Mouse (Mus musculus): ENCODE measurements around the gene Olfr130. TPM values are rescaled to one million over a fixed set of nuclear protein-coding genes. Genes with fewer than 3 reads are reported as not detected.

Gene Olfr130
- not detected for polyA plus RNA-seq (2017; shearing (Covaris generic))

GRCm38 (mm10) chr17:38063621-38064020, at the start of gene Olfr130:
Gene Olfr130, plus strand, starts transcription at chr17:38063921.

DNA sequence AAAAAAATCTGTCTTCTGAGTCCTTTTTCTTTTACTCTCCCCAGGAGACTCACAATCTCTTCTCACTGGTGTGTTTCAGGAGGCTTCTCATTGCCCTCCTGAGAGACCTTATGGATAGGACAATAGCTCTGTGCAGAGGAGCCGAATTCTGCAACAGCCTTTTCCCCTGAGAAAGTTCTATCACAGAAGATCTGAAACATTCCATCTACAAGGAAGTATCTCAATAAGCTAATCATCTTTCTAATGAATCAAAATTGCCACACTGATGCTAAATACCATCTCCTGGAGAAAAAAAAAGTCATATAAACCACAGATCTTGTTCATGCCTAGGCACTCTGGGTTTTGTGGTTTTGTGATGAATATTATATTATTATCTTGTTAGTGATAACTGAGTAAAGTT, 3.7 kb upstream of the Olfr130 start, which contains the start of gene Olfr129:
Gene Olfr129 (minus strand): TSS at position 101 of the 400 bp plus-strand sequence.

DNA sequence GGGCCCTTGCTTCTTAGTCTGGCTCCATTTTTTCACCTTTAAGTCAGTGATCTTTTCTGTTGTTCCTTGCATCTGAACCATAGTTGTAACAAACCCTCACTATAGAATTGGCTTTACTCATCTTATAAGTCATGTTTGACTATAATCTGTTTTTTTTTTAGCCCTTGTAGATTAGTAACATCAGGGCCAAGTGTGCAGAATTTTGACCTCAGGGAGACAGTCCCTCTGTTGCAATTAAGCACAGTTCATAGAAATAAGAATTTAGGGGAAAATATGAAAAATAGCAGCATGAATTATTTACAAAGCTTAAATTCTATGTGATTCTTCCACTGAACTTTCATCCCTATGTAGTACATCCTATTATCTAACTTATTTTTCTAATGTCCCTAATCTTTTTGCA, 24.9 kb downstream of the Olfr130 start, which contains the start of gene Olfr131:
Gene Olfr131 (minus strand): TSS at position 101 of the 400 bp plus-strand sequence.

Other genes with a start within 250 kb of the Olfr130 start
- gene Olfr125, start 231.0 kb upstream of the Olfr130 start, polyA plus RNA-seq (2017; shearing (Covaris generic)) = not detected
- 0.20 TPM for gene Olfr126, start 216.4 kb upstream of the Olfr130 start, polyA plus RNA-seq (2017; shearing (Covaris generic))
- 0.11 TPM for gene Olfr127, start 163.5 kb upstream of the Olfr130 start, polyA plus RNA-seq (2017; shearing (Covaris generic))
- not detected for gene Olfr128, start 143.4 kb upstream of the Olfr130 start, polyA plus RNA-seq (2017; shearing (Covaris generic))
- gene Olfr761, start 110.8 kb upstream of the Olfr130 start, polyA plus RNA-seq (2017; shearing (Covaris generic)) = not detected
- gene Olfr129, start 3.8 kb upstream of the Olfr130 start, polyA plus RNA-seq (2017; shearing (Covaris generic)) = 0.23 TPM
- not detected for gene Olfr131, start 24.8 kb downstream of the Olfr130 start, polyA plus RNA-seq (2017; shearing (Covaris generic))
- not detected for gene Olfr132, start 70.6 kb downstream of the Olfr130 start, polyA plus RNA-seq (2017; shearing (Covaris generic))
- not detected for gene Olfr133, start 81.4 kb downstream of the Olfr130 start, polyA plus RNA-seq (2017; shearing (Covaris generic))
- gene Olfr134, start 107.5 kb downstream of the Olfr130 start, polyA plus RNA-seq (2017; shearing (Covaris generic)) = not detected
- gene Olfr135, start 140.4 kb downstream of the Olfr130 start, polyA plus RNA-seq (2017; shearing (Covaris generic)) = not detected
- gene Olfr138, start 197.1 kb downstream of the Olfr130 start, polyA plus RNA-seq (2017; shearing (Covaris generic)) = 1.1 TPM
- gene Olfr137, start 243.6 kb downstream of the Olfr130 start, polyA plus RNA-seq (2017; shearing (Covaris generic)) = not detected

All from effector memory CD4-positive, alpha-beta T cell, adult 7 months (primary cell).